Mouse (Mus musculus) neural tube, embryonic 14.5 days (tissue): Measurements from ENCODE around the gene 4930595D18Rik. TPM values are rescaled to one million over a fixed set of nuclear protein-coding genes. Genes with fewer than 3 reads are reported as not detected.
A peak's percentile ranks its signal among the peaks of the same experiment; 100 is the strongest.

Source experiments
- ATAC-seq: fragments of 200-750 bp; cut with Nextera tagmentation; 2 replicates; pipeline ENCODE4 v1.8.0; 2017; ENCODE audit warnings: low read depth, mild to moderate bottlenecking, moderate TSS enrichment, moderate library complexity
- H3K27ac ChIP-seq: fragments of 300-500 bp; sonication (generic); 2 replicates; pipeline ENCODE4 v1.5.1; 2014; ENCODE audit warnings: low read depth, mild to moderate bottlenecking, control low read depth, low read length, moderate library complexity, mixed read lengths
- H3K27me3 ChIP-seq: fragments of 300-500 bp; sonication (generic); 2 replicates; pipeline ENCODE4 v1.6.1; 2014; ENCODE audit warnings: low read length; ENCODE audit not compliant: control insufficient read depth, insufficient read depth
- H3K36me3 ChIP-seq: fragments of 300-500 bp; sonication (generic); 2 replicates; pipeline ENCODE4 v1.6.1; 2014; ENCODE audit warnings: low read length, mixed read lengths; ENCODE audit not compliant: control insufficient read depth, insufficient read depth
- H3K4me1 ChIP-seq: fragments of 300-500 bp; sonication (generic); 2 replicates; pipeline ENCODE4 v1.6.1; 2014; ENCODE audit warnings: low read length; ENCODE audit not compliant: control insufficient read depth, insufficient read depth
- H3K4me2 ChIP-seq: fragments of 300-500 bp; sonication (generic); 2 replicates; pipeline ENCODE4 v1.6.1; 2014; ENCODE audit warnings: mild to moderate bottlenecking, low read depth, low read length, control low read depth
- H3K4me3 ChIP-seq: fragments of 300-500 bp; sonication (generic); 2 replicates; pipeline ENCODE4 v1.5.1; 2014; ENCODE audit warnings: low read depth, low read length, control low read depth, mixed read lengths
- H3K9ac ChIP-seq: fragments of 300-500 bp; sonication (generic); replicated peaks from 2 replicates; pipeline ENCODE4 v1.6.1; 2014; ENCODE audit warnings: low read depth, mild to moderate bottlenecking, control low read depth, low read length, mixed read lengths
- H3K9me3 ChIP-seq: fragments of 300-500 bp; sonication (generic); 2 replicates; pipeline ENCODE4 v1.6.1; 2016; ENCODE audit warnings: low read length; ENCODE audit not compliant: control insufficient read depth
- WGBS: fragments of 180-500 bp; shearing (Covaris S2); extraction: QIAGEN DNeasy Blood & Tissue Kit; methylation state at CpG from one replicate; pipeline ENCODE4 v1.1.7; 2014; 5-methylcytosine and 5-hydroxymethylcytosine counted together
- polyA plus RNA-seq: library from polyadenylated mRNA; unstranded; fragments of >200 nt; fragmentation: Nextera tagmentation; extraction: Ambion mirVana; gene quantifications from 2 replicates; pipeline ENCODE4 v1.2.1, GENCODE M21; 2014

Gene 4930595D18Rik
- polyA plus RNA-seq, 1 experiment from 2014 or later: not detected

GRCm38 (mm10) chr12:111135953-111136352, 48.3 kb downstream of the 4930595D18Rik start:
- no peak overlapping the region for H3K9ac ChIP-seq
- no peaks in the 10 kb centered on the region for H3K4me1 ChIP-seq
- H3K27ac ChIP-seq: no peak overlapping the region
- H3K4me2 ChIP-seq: no peak overlapping the region
- WGBS: 74% methylated on average over 3 of the region's 3 CpGs
- no peaks in the 10 kb centered on the region for H3K27me3 ChIP-seq
- H3K36me3 ChIP-seq: no peaks in the 10 kb centered on the region
- H3K4me3 ChIP-seq: no peak overlapping the region
- ATAC-seq: no peak
- H3K9me3 ChIP-seq: no peaks in the 10 kb centered on the region

GRCm38 (mm10) chr12:111134791-111135733, 49.2 kb downstream of the 4930595D18Rik start:
- Histone ChIP-seq H3K9me3 (no peaks in the 10 kb centered on the region), H3K36me3 (no peaks in the 10 kb centered on the region), H3K9ac (0 out of 2 replicates have a peak overlapping the region, but pooled peaks have one; percentile 3), H3K4me1 (no peaks in the 10 kb centered on the region), H3K4me2 (no peak overlapping the region), H3K27me3 (no peaks in the 10 kb centered on the region), H3K27ac (no peak overlapping the region), H3K4me3 (no peak overlapping the region)
- no peak for ATAC-seq
- WGBS: 68% methylated on average over 19 of the region's 19 CpGs

- H3K9ac ChIP-seq: 0 out of 2 replicates have a peak overlapping the region, but pooled peaks have one; percentile 3
- no peaks in the 10 kb centered on the region for H3K36me3 ChIP-seq
- no peaks in the 10 kb centered on the region for H3K9me3 ChIP-seq
- H3K4me1 ChIP-seq: no peaks in the 10 kb centered on the region
- H3K27me3 ChIP-seq: no peaks in the 10 kb centered on the region
- WGBS: 80% methylated on average over 7 of the region's 7 CpGs
- H3K27ac ChIP-seq: no peak overlapping the region
- no peak overlapping the region for H3K4me3 ChIP-seq
- ATAC-seq: no peak
- no peak overlapping the region for H3K4me2 ChIP-seq
Measured at GRCm38 (mm10) chr12:111134169-111134568, 50.1 kb downstream of the 4930595D18Rik start.

GRCm38 (mm10) chr12:111125666-111126065, 58.6 kb downstream of the 4930595D18Rik start:
- Histone ChIP-seq H3K4me2 (no peak overlapping the region), H3K36me3 (no peaks in the 10 kb centered on the region), H3K9ac (no peak overlapping the region), H3K4me3 (no peak overlapping the region), H3K9me3 (no peaks in the 10 kb centered on the region), H3K27ac (no peak overlapping the region), H3K27me3 (no peaks in the 10 kb centered on the region), H3K4me1 (peaks cover 9% of the 10 kb centered on the region; the same call in 1 of the 2 replicates)
- 79% methylated on average over 6 of the region's 6 CpGs for WGBS
- no peak for ATAC-seq

- no peaks in the 10 kb centered on the region for H3K9me3 ChIP-seq
- no peak overlapping the region for H3K4me2 ChIP-seq
- H3K4me3 ChIP-seq: no peak overlapping the region
- H3K27me3 ChIP-seq: no peaks in the 10 kb centered on the region
- 53% methylated on average over 14 of the region's 14 CpGs for WGBS
- ATAC-seq: peak; percentile 34; the same call in 1 of the 2 replicates
- H3K4me1 ChIP-seq: peaks cover 9% of the 10 kb centered on the region; the same call in 1 of the 2 replicates
- H3K9ac ChIP-seq: no peak overlapping the region
- 0 out of 2 replicates have a peak, but pooled peaks cover 3% of the 10 kb centered on the region for H3K36me3 ChIP-seq
- H3K27ac ChIP-seq: 0 out of 2 replicates have a peak overlapping the region, but pooled peaks have one; percentile 35
Measured at GRCm38 (mm10) chr12:111124601-111125260, 59.6 kb downstream of the 4930595D18Rik start.

- Histone ChIP-seq H3K27me3 (no peaks in the 10 kb centered on the region), H3K4me3 (no peak overlapping the region), H3K9ac (no peak overlapping the region), H3K4me1 (peaks cover 9% of the 10 kb centered on the region; the same call in 1 of the 2 replicates), H3K27ac (no peak overlapping the region), H3K9me3 (no peaks in the 10 kb centered on the region), H3K4me2 (no peak overlapping the region), H3K36me3 (0 out of 2 replicates have a peak, but pooled peaks cover 4% of the 10 kb centered on the region)
- ATAC-seq: no peak
Measured at GRCm38 (mm10) chr12:111122332-111122852, 61.9 kb downstream of the 4930595D18Rik start.

- WGBS: 92% methylated on average over 9 of the region's 9 CpGs
- Histone ChIP-seq H3K9ac (no peak overlapping the region), H3K4me3 (no peak overlapping the region), H3K36me3 (0 out of 2 replicates have a peak, but pooled peaks cover 5% of the 10 kb centered on the region), H3K27me3 (no peaks in the 10 kb centered on the region), H3K9me3 (no peaks in the 10 kb centered on the region), H3K4me2 (no peak overlapping the region), H3K27ac (no peak overlapping the region), H3K4me1 (peaks cover 9% of the 10 kb centered on the region; the same call in 1 of the 2 replicates)
- no peak for ATAC-seq
Measured at GRCm38 (mm10) chr12:111120976-111121645, 63.2 kb downstream of the 4930595D18Rik start.

GRCm38 (mm10) chr12:111119506-111120085, 64.7 kb downstream of the 4930595D18Rik start:
- H3K4me2 ChIP-seq: no peak overlapping the region
- ATAC-seq: no peak
- H3K27me3 ChIP-seq: no peaks in the 10 kb centered on the region
- no peak overlapping the region for H3K9ac ChIP-seq
- 95% methylated on average over 5 of the region's 5 CpGs for WGBS
- H3K4me1 ChIP-seq: 0 out of 2 replicates have a peak, but pooled peaks cover 4% of the 10 kb centered on the region
- H3K9me3 ChIP-seq: no peaks in the 10 kb centered on the region
- H3K4me3 ChIP-seq: no peak overlapping the region
- H3K27ac ChIP-seq: no peak overlapping the region
- 0 out of 2 replicates have a peak, but pooled peaks cover 7% of the 10 kb centered on the region for H3K36me3 ChIP-seq
